Mouse (Mus musculus) T-helper 1 cell (primary cell): Measurements from ENCODE around the gene Kdm4b.

Experiments used
- in situ Hi-C: fragments of 300-600 bp; cut with MboI, MseI; formaldehyde crosslinking; loops from one replicate; pipeline ENCODE4 v1.15.1; 2025; ENCODE audit warnings: high pct_unique_total_duplicates

The Kdm4b gene

GRCm38 (mm10) chr17:56325450-56326152 lies at the start of gene Kdm4b:
Gene Kdm4b, plus strand, starts transcription at chr17:56326062.
- in situ Hi-C loops: no loop called here

DNA sequence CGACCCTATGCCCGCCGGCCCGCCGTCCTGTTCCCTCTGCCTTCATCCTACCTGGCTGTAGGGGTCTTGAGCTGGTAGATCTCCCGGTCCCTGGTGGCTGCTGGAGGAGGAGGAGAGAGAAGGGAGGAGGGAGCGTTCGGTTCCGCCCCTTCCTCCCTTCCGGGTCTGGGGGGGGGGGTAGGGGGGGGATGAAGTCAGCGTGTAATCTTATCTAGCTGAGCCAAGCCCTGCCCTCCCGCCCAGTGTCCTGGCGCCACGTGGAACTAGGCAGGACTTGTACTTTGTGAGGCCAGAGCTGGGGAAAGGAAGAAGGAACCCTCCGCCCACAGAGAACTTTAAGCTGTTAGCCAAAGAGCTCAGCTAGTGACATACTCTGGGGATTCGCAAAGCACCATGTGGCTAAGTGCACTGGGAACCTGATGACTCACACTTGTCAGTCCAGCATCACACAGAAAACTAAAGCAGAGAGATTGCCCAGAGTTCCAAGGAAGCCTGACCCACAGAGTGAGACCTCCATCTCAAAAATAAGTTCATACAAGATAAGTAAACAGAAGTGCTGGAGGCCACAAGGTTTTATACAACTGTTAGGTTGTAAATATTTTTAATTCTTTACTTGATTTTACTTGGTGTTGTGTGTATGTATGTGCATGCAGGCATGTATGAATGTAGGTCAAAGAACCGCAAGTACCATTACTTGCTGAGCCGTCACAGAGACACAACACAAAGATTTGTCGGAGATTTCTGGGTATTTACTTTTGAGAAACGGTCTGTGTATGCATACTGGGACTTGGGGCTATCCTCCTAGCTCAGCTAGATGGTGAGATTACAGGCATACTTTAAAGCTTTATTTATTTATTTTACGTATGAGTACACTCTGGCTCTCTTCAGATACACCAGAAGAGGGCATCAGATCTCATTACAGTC lies 49.0 kb upstream of the Kdm4b start, which contains the start of gene Ticam1:
Gene Ticam1 (minus strand): TSS at position 144 of the 924 bp plus-strand sequence.
- in situ Hi-C loops: loop anchor here (25.0 kb wide), 1 partner anchor 1010 kb away; the partner anchor contains the start of gene Vav1

DNA sequence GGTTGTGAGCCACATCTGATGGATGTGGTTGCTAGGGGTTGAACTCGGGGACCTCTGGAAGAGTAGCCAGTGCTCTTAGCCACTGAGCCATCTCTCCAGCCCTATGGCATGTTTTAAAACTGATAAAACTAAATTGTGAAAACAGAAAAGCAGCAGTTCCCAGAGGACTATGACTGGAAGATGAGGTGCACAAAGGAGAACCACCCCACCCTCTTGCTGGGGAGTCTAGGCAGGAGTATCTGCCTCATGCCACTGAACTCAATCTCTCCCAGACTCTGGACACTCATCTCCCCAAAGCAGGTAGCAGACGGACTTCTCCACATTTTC lies 48.3 kb upstream of the Kdm4b start:
- in situ Hi-C loops: loop anchor here (25.0 kb wide), 1 partner anchor 1010 kb away; the partner anchor contains the start of gene Vav1

DNA sequence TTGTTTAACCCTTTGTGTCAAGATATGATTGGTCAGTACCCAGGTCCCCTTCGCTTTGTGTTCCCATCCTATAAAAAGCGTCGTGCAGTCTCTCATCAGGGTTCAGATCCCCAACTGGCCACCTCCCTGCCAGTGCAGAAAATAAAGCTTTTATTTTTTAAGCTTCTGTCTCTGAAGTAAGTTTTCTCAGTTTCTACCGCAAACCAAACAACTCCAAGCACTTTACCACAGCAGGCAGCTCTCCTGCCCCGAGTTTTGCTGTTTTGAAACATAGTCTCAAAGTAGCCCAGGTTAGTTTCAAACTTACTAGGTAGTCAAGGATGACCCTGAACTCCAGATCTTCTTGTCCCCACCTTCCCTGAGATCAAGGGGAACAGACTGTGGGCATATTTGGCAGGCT lies 47.5 kb upstream of the Kdm4b start:
- in situ Hi-C loops: loop anchor here (25.0 kb wide), 1 partner anchor 1009 kb away; the partner anchor contains the start of gene Vav1

- in situ Hi-C loops: loop anchor here (25.0 kb wide), 1 partner anchor 1008 kb away; the partner anchor contains the start of gene Vav1
Measured at GRCm38 (mm10) chr17:56279481-56280155, 46.2 kb upstream of the Kdm4b start.

DNA sequence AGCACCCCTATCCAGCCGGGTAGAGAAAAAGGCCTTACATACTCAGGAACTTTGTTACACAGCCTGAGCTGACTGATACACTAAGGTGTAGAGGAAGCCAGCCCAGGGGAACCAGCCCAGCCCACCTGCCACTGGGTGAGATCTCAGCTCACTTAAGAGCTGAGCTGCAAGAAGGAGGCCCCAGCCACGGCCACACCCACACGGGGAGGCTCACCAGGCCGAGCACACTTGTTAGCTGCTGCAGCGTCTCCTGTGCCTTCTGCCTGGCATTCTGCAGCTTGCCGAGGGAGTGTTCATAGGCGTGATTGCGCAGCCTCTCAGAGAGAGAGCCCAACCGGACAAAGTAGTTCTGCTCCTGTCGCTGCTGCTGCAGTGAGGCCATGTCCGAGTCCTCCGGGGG lies 44.7 kb upstream of the Kdm4b start:
- in situ Hi-C loops: loop anchor here (25.0 kb wide), 1 partner anchor 1006 kb away; the partner anchor contains the start of gene Vav1

GRCm38 (mm10) chr17:56282802-56283201 lies 43.1 kb upstream of the Kdm4b start:
- in situ Hi-C loops: loop anchor here (25.0 kb wide), 1 partner anchor 1004 kb away; the partner anchor contains the start of gene Vav1

DNA sequence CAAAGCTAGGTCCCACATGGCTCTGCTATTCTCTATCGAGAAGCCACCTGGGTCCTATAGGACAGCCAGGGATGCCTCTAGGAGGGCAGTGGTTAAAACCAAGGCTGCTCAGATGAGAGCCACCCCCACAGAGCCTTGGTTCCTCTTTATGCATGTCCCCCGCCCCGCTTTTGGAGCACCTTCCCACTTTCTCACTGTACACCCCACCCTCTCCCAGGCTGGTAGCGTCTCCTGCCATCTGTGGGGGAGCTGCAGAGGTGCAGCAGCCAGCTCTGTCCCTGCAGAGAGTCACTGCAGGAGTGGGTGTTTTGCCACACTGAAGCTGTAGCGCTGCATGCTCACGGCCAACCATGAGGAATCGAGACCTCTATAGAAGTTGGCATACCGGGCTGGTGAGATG lies 42.5 kb upstream of the Kdm4b start:
- in situ Hi-C loops: loop anchor here (25.0 kb wide), 1 partner anchor 1004 kb away; the partner anchor contains the start of gene Vav1

DNA sequence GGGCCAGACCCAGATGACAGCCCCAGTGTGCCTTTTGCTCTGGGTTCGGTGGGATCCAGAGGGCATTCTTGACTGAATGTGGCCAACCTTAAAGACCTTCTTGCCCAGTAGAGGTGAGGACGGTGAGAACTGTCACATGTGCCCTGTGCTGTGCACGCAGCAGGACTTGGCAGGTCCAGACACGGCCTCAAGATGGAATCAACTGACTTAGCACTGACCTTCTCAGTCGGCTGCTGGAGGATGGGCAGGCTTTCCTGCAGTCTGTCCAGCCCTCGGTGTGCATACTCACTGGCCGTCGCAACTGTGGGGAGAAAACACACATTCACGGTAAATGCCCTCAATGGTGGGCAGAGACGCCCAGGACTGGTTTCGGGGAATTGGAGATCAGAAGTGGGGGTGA lies 39.9 kb upstream of the Kdm4b start:
- in situ Hi-C loops: loop anchor here (25.0 kb wide), 1 partner anchor 1001 kb away; the partner anchor contains the start of gene Vav1

GRCm38 (mm10) chr17:56287830-56288229 lies 38.0 kb upstream of the Kdm4b start:
- in situ Hi-C loops: loop anchor here (25.0 kb wide), 1 partner anchor 999 kb away; the partner anchor contains the start of gene Vav1

DNA sequence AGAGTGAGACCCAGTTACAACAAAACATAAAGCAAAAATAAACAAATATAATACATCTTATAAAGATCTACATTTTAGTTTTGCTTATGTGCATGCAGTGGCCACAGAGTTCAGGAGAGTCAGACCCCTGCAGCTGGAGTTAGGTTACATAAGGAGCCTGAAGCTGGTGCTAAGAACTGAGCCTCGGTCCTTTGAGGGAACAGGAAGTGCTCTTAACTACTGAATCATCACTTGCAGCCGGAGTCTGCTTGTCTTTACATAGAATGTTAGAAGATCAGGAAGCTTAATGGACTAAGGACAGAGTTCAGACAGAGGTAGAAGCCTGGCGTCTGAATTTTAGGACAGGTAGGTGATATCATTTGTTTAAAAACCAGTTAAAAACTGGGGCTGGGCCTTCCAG lies 37.0 kb upstream of the Kdm4b start:
- in situ Hi-C loops: loop anchor here (25.0 kb wide), 1 partner anchor 998 kb away; the partner anchor contains the start of gene Vav1

DNA sequence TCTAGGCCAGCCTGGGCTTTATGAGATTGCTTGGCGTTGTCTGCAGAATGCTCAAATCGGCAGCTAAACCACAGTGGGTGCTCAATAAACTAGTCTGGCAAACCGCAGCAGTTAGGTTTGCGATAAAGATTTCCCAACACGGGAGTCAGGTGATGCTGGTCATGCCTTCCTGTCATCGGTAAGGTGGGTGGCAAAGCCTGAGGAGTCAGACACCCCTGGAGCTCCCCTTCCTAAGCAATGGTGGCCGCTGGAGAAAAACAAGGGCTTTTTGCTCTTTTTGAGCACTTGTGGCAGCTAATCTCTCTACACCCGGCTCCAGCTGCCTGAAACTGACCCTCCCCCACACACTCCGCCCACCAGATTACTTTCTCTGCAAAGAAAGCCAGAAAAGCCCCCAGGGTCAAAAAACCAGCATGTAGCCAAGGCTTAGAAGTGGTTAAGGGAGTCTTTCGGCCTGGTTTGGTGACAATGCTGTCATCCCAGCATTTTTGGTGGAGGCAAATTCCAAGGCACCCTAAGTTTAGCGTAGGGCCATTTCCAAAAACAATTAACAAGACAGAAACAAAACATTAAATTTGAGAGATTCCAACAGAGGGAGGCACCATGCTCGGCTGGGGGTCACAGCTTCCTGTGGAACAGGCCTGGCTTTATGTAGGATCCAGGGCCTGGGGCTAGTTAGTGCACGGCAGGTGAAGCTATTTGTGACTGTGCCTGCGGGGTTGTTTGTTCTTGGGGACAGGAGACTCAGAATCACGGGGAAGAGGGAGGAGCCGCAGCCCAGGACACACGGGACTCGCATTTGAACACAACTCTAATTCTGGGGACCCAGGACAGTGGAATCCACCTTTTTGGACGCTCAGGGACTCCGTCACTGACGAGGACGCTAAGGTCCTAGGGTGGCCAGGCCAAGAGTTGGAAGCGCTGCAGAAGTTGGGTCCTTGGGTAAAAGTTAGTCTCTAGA lies 36.2 kb upstream of the Kdm4b start:
- in situ Hi-C loops: loop anchor here (25.0 kb wide), 1 partner anchor 998 kb away; the partner anchor contains the start of gene Vav1

DNA sequence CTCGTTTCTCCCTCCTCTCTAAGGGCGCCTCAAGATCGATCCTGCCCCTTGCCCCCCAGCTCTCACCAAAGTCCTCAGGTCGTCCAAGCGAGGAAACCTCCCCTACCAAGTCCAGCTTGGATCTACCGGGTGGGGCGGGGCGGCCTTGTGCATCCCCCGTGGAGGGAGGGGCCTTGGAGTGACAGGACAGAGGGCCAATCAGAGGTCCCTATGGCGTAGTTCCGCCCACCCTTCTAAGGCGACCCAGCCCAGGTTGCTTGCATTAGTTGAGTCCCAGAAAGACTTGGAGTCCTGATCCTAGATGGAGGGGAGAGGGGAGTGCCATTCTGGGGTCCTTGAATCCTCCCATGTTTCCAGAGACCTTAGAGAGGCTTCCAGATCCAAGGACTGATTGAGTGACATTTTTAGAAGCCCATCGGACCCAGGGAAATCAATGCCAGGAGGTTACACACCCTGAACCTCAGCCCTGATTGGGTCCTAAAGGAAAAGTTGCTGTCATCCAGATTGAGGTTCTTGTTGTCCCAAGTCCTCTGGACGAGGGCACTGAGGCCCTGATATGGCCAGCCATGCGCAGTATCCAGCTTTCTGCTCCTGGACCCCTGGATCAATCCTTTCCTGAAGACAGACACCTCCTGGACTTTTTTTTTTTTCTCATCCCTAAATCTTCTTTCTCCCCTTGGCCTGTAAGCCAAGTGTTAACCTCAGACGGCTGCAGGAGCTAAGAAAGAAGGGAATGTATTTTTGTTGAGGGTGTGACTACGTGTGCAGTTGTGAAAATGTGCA lies 35.3 kb upstream of the Kdm4b start:
- in situ Hi-C loops: loop anchor here (25.0 kb wide), 1 partner anchor 997 kb away; the partner anchor contains the start of gene Vav1

GRCm38 (mm10) chr17:56291171-56291511 lies 34.7 kb upstream of the Kdm4b start:
- in situ Hi-C loops: loop anchor here (25.0 kb wide), 1 partner anchor 996 kb away; the partner anchor contains the start of gene Vav1

GRCm38 (mm10) chr17:56291826-56292475 lies 33.9 kb upstream of the Kdm4b start:
- in situ Hi-C loops: loop anchor here (25.0 kb wide), 1 partner anchor 995 kb away; the partner anchor contains the start of gene Vav1

- in situ Hi-C loops: loop anchor here (25.0 kb wide), 1 partner anchor 995 kb away; the partner anchor contains the start of gene Vav1
Measured at GRCm38 (mm10) chr17:56292531-56293222, 33.2 kb upstream of the Kdm4b start, which contains the start of gene Plin3. Gene Plin3, minus strand, starts transcription at chr17:56292873.

GRCm38 (mm10) chr17:56293291-56293690 lies 32.6 kb upstream of the Kdm4b start:
- in situ Hi-C loops: loop anchor here (25.0 kb wide), 1 partner anchor 994 kb away; the partner anchor contains the start of gene Vav1

DNA sequence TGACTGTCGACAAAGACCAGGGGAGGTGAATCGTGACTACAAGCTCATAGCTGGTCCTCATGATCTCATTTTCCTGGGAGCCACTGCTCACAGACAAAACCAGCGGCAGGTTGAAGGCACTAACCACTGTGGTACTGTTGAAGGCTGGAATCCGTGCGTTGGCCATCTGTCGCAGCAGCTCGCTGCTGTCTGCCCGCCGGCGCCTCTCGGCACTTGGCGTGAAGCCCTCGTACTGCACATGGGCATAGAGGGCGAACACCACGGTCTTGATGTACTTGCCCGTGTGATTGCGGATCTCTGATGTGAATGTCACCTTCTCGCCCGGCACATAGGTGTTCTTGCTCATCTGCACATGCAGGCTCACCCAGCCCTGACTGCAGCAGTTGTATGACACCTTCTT lies 31.6 kb upstream of the Kdm4b start:
- in situ Hi-C loops: loop anchor here (25.0 kb wide), 1 partner anchor 993 kb away; the partner anchor contains the start of gene Vav1
